Mouse (Mus musculus) embryonic facial prominence, embryonic 14.5 days (tissue): Measurements from ENCODE around the gene Cmip. TPM values are rescaled to one million over a fixed set of nuclear protein-coding genes. Genes with fewer than 3 reads are reported as not detected.

ENCODE experiments used
- ATAC-seq: fragments of 200-750 bp; cut with Nextera tagmentation; 2 replicates; pipeline ENCODE4 v1.8.0; 2017; ENCODE audit warnings: low read depth, moderate number of reproducible peaks, moderate TSS enrichment
- DNase-seq: peaks from one replicate; pipeline ENCODE4 v3.0.0-alpha.2; 2015; ENCODE audit warnings: low spot score
- H3K27ac ChIP-seq: fragments of 300-500 bp; sonication (generic); replicated peaks from 2 replicates; pipeline ENCODE4 v1.5.1; 2014; ENCODE audit warnings: low read depth, mild to moderate bottlenecking, low read length, moderate library complexity
- H3K27me3 ChIP-seq: fragments of 300-500 bp; sonication (generic); replicated peaks from 2 replicates; pipeline ENCODE4 v1.6.1; 2014; ENCODE audit warnings: low read length; ENCODE audit not compliant: control insufficient read depth, insufficient read depth
- H3K36me3 ChIP-seq: fragments of 300-500 bp; sonication (generic); 2 replicates; pipeline ENCODE4 v1.6.1; 2014; ENCODE audit warnings: low read length, mixed read lengths; ENCODE audit not compliant: control insufficient read depth, insufficient read depth
- H3K4me1 ChIP-seq: fragments of 300-500 bp; sonication (generic); 2 replicates; pipeline ENCODE4 v1.6.1; 2014; ENCODE audit warnings: antibody characterized with exemption, low read length; ENCODE audit not compliant: control insufficient read depth, insufficient read depth
- H3K4me2 ChIP-seq: fragments of 300-500 bp; sonication (generic); 2 replicates; pipeline ENCODE4 v1.6.1; 2014; ENCODE audit warnings: low read depth, mild to moderate bottlenecking, low read length, moderate library complexity, mixed read lengths
- H3K4me3 ChIP-seq: fragments of 300-500 bp; sonication (generic); 2 replicates; pipeline ENCODE4 v1.5.1; 2014; ENCODE audit warnings: low read depth, mild to moderate bottlenecking, low read length
- H3K9ac ChIP-seq: fragments of 300-500 bp; sonication (generic); 2 replicates; pipeline ENCODE4 v1.6.1; 2014; ENCODE audit warnings: low read depth, mild to moderate bottlenecking, low read length, moderate library complexity, mixed read lengths
- H3K9me3 ChIP-seq: fragments of 300-500 bp; sonication (generic); 2 replicates; pipeline ENCODE4 v1.6.1; 2016; ENCODE audit warnings: low read length; ENCODE audit not compliant: control insufficient read depth
- WGBS: fragments of 180-500 bp; shearing (Covaris S2); extraction: QIAGEN DNeasy Blood & Tissue Kit; methylation state at CpG from one replicate; pipeline ENCODE4 v1.1.7; 2014; 5-methylcytosine and 5-hydroxymethylcytosine counted together
- polyA plus RNA-seq: library from polyadenylated mRNA; unstranded; fragments of >200 nt; fragmentation: Nextera tagmentation; extraction: Ambion mirVana; gene quantifications from 2 replicates; pipeline ENCODE4 v1.2.1, GENCODE M21; 2014

Gene Cmip
- polyA plus RNA-seq, 1 experiment from 2014 or later = 27.7 TPM

DNA sequence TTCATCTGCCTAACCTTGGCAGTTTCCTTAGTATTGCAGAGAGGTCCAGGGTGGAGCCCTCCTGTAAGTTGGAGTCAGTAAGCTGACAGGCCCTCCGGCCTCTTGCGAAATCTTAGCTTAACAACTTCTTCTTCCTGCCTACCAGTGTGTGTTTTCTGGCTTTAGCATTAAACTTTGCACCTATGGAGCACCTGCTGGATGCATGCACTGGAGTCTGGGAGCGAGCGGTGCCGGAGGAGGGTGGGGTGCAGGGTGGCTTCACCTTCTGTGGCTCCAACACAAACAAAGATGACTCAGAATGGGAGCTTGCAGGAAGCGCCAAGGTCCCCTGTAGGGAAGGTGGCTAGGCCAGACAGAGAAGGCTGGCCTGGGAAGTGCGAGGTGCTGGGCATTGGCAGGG, 23.6 kb downstream of the Cmip start:
- H3K4me1 ChIP-seq = peaks cover 17% of the 10 kb centered on the region; the same call in 1 of the 2 replicates
- DNase-seq (no peak), ATAC-seq (no peak)
- H3K9ac ChIP-seq = no peak overlapping the region
- H3K27me3 ChIP-seq = no peaks in the 10 kb centered on the region
- H3K36me3 ChIP-seq = peaks cover 3% of the 10 kb centered on the region; the same call in 1 of the 2 replicates
- no peak overlapping the region for H3K27ac ChIP-seq
- WGBS = 81% methylated on average over 7 of the region's 7 CpGs
- H3K4me3 ChIP-seq = no peak overlapping the region
- no peaks in the 10 kb centered on the region for H3K9me3 ChIP-seq
- H3K4me2 ChIP-seq = no peak overlapping the region

DNA sequence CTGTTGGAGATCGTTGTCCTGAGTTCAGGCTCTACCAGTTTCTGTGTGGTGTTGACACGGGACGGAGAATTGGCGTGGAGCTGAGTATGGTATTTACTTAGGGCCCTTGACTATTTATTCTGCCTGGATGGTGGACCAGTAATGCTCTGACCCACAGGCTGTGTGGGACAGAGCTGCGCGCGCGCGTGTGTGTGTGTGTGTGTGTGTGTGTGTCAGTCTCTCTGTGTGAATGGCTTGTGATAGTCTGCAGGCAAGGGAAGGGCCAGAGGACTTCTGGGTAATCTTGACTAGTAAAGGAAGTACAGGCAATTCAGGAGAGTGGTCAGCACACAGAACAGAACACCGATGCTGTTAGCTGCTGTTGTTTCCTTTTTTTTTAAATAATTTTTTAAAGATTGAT, 24.8 kb downstream of the Cmip start:
- Histone ChIP-seq H3K27ac (no peak overlapping the region), H3K27me3 (no peaks in the 10 kb centered on the region), H3K4me2 (no peak overlapping the region), H3K4me1 (peaks cover 17% of the 10 kb centered on the region; the same call in 1 of the 2 replicates), H3K4me3 (no peak overlapping the region), H3K9me3 (no peaks in the 10 kb centered on the region), H3K36me3 (peaks cover 14% of the 10 kb centered on the region), H3K9ac (no peak overlapping the region)
- DNase-seq (no peak), ATAC-seq (no peak)
- WGBS = 84% methylated on average over 10 of the region's 10 CpGs

DNA sequence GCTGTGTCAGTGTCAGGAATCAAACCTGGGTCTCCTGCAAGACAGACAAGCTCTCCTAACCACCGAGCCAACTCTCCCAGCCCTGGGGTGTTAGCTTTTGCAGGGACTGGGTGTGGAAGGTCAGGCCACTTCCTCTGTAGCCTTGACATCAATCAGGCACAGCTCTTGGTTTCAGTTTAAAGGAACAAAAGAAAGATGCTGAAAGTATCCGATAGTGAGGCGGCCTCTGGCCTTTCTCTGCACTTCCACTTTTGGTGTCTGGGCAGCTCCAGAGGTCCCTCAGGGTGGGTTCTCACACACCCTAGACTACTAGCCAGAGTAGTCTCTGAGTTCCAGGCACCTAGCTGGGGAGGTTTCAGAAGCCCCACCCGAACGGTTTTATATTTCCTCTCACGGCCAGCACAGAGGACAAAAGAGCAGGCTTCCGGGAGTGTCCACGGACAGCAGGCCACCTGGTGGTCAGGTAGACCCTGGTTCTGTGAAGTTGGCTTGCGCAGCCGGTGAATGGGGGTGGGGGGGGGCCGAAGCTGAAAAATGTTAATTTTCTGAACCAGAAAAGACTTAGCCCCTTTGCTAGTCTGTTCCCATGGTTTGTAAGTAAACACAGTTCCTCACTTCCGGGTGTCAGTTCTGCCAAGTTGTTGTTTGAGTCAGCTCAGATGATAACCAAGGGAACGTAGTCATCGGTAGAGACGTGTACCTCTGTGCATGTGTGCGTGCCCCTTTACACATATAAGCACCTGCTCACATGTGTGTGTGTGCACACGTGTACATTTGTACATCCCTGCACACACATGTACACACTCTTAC, 25.5 kb downstream of the Cmip start:
- Histone ChIP-seq H3K4me1 (peaks cover 17% of the 10 kb centered on the region; the same call in 1 of the 2 replicates), H3K4me2 (0 out of 2 replicates have a peak overlapping the region, but pooled peaks have one; percentile 7), H3K9me3 (no peaks in the 10 kb centered on the region), H3K9ac (peak overlapping the region; percentile 11; the same call in 1 of the 2 replicates), H3K27ac (no peak overlapping the region; the same call in 1 of the 2 replicates), H3K27me3 (no peaks in the 10 kb centered on the region), H3K4me3 (no peak overlapping the region), H3K36me3 (peaks cover 14% of the 10 kb centered on the region)
- WGBS = 57% methylated on average over 17 of the region's 17 CpGs
- DNase-seq = no peak
- no peak for ATAC-seq

DNA sequence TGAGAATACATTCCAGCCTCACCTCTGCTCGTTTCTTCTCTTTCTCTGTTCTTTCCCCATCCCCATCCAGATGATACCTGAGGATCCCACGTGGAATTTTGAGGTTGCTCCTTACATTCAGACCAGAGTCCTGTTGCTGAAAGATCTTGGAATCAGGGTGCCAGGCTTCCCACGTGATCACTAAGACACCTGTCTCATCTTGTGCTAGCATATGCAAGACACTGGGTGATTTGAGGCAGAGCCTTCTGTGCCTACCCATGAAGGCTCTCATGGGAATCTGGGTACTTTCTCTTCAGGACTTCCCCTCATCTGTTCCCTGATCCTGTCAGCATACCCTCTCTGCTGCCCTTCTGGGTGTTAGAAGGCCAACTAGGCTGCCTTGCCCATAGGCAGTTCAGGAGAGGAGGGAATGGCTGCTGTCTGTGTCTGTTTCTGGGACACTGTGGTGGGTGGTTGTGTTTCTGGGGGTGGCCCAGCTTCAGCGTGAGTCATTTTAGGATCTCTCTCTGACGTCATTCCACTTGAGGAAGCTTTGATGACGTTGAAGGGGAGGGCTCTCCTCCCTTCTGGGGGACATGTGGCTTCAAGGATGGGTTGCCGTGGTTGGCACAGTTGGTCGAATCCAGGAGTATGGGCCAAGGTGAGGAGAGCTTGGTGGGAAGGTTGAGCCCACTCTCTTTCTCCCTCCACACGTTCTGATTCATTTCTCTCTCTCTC, 28.1 kb downstream of the Cmip start:
- no peak for ATAC-seq
- H3K27me3 ChIP-seq = no peaks in the 10 kb centered on the region
- H3K27ac ChIP-seq = no peak overlapping the region
- H3K36me3 ChIP-seq = peaks cover 14% of the 10 kb centered on the region
- WGBS = 84% methylated on average over 9 of the region's 9 CpGs
- H3K4me1 ChIP-seq = peaks cover 11% of the 10 kb centered on the region; the same call in 1 of the 2 replicates
- H3K9ac ChIP-seq = no peak overlapping the region
- no peak overlapping the region for H3K4me3 ChIP-seq
- DNase-seq = no peak
- H3K9me3 ChIP-seq = no peaks in the 10 kb centered on the region
- no peak overlapping the region for H3K4me2 ChIP-seq

DNA sequence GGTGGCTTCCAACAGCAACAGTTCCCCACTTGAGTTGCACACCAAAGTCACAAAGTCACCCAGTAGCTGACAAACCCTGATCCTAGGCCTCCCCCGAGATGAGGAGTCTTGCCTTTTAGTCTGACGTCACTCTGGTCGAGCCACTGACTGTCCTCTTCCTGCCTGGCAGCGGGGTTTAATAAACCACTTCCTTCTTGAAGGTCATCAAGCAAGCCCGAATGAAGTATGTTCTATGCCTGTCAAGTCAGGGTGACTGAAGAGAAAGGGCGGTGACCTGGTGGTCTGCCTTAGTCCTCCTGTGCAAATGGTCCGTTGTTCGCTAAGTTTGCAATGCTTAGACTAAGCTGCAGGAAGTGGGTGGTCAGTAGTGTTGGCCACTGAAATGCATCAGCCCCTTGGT, 31.1 kb downstream of the Cmip start:
- Histone ChIP-seq H3K27ac (no peak overlapping the region), H3K36me3 (peaks cover 14% of the 10 kb centered on the region), H3K9me3 (no peaks in the 10 kb centered on the region), H3K4me3 (no peak overlapping the region), H3K9ac (no peak overlapping the region), H3K27me3 (no peaks in the 10 kb centered on the region), H3K4me2 (no peak overlapping the region), H3K4me1 (peaks cover 27% of the 10 kb centered on the region)
- DNase-seq = no peak
- WGBS = 79% methylated on average over 8 of the region's 8 CpGs
- ATAC-seq = no peak

DNA sequence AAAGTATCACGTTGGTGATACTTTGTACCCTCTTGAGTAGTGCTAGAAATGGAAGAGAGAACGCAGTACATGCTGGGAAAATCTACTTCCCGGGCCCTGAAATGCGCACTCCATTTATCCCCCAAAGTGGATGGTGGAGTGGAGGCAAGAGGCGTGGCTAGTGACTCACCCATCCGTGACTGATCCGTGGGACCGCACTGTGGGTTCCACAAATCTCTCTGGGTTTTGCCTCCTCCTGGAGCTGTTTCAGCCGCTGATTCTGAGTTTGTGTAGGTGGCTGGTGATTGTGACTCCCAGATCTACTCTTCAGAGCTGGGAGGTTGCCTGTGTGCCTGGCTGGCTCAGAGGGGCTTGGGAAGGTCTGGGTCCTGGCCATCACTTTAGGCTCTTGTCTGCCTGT, 32.2 kb downstream of the Cmip start:
- 78% methylated on average over 9 of the region's 9 CpGs for WGBS
- Histone ChIP-seq H3K4me2 (no peak overlapping the region), H3K36me3 (peaks cover 14% of the 10 kb centered on the region), H3K4me1 (peaks cover 37% of the 10 kb centered on the region), H3K4me3 (no peak overlapping the region), H3K9me3 (no peaks in the 10 kb centered on the region), H3K27me3 (no peaks in the 10 kb centered on the region), H3K9ac (no peak overlapping the region), H3K27ac (no peak overlapping the region)
- DNase-seq = peak; percentile 28
- no peak for ATAC-seq

DNA sequence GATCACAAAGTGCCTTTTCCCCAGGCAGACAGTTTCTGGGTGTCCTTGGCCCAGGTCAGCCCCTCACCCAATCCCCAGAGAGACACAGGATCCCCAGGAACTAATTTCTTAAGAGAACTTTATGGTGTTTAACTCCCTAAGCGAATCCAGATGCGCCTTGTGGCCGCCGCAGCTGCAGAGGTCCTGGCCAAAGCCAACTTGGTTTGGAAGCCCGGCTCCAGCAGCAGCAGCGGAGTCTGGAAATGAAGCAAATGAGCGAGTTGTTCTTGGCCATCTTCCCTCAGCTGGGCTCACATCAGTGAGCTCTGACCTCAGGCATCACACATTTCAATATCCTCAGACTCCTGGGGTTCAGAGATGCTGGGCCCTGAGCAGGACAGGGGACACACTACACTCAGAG, 33.6 kb downstream of the Cmip start:
- no peak overlapping the region for H3K27ac ChIP-seq

DNA sequence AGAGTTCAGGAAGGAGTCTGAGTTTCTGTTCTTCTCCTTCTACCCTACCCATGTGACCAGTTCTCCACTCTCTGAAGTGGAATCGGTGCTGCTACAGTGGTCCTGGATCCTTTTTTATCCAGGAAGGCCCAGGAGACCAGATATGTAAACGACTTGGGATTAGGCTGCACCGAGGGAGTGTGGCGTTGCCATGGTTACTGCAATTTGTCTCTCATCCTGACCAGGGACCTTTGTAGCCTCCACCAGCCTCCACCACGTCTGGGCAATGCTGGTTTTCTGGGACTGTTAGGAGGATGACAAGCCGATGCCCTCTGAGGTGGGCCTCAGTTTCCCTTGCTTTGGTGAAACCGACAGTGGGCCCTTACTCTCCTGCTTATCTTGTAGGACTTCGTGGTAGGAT, 35.4 kb downstream of the Cmip start:
- no peak for DNase-seq
- 48% methylated on average over 8 of the region's 8 CpGs for WGBS

More for the DNA sequence above, 33.6 kb downstream of the Cmip start:
- Histone ChIP-seq H3K9me3 (no peaks in the 10 kb centered on the region), H3K4me1 (peaks cover 43% of the 10 kb centered on the region), H3K4me3 (no peak overlapping the region), H3K36me3 (peaks cover 11% of the 10 kb centered on the region), H3K9ac (no peak overlapping the region), H3K27me3 (no peaks in the 10 kb centered on the region), H3K4me2 (no peak overlapping the region)
- ATAC-seq (peak; percentile 27; the same call in 1 of the 2 replicates), DNase-seq (peak; percentile 67)
- WGBS = 29% methylated on average over 7 of the region's 7 CpGs

More for the DNA sequence above, 35.4 kb downstream of the Cmip start:
- Histone ChIP-seq H3K27ac (no peak overlapping the region), H3K9me3 (no peaks in the 10 kb centered on the region), H3K4me2 (no peak overlapping the region), H3K4me1 (peaks cover 43% of the 10 kb centered on the region), H3K4me3 (no peak overlapping the region), H3K36me3 (no peaks in the 10 kb centered on the region), H3K9ac (no peak overlapping the region), H3K27me3 (no peaks in the 10 kb centered on the region)
- ATAC-seq = no peak
